Comparison of ENCODE assay signal across 8 mouse cellular contexts in genomic region chr3:136670110-136670359, GRCm38 (mm10). TPM values are rescaled to one million over a fixed set of nuclear protein-coding genes. Genes with fewer than 3 reads are reported as not detected.
A peak's percentile ranks its signal among the peaks of the same experiment; 100 is the strongest.
DNase-seq lines count a peak whose midpoint lies in the region; ATAC-seq and TF ChIP-seq lines count a peak whose summit lies in the region.

Gene Ppp3ca (plus strand): TSS chr3:136670124.

- H3K27me3 ChIP-seq in midbrain, embryonic 14.5 days (ENCODE audit: control insufficient read depth, insufficient read depth, low read length), result no peaks in the 10 kb centered on the region

- H3K27ac ChIP-seq in bone marrow macrophage, adult 2 months (ENCODE audit: insufficient read depth, low read depth, low read length), result peak within 1 kb of the TSS; percentile 79
- peak within 1 kb of the TSS; percentile 97 for H3K27ac ChIP-seq in midbrain, embryonic 14.5 days (replicated peaks; ENCODE audit: low read depth, low read length)

- no peak for TF ChIP-seq POLR2A in bone marrow macrophage, adult 2 months (IDR thresholded peaks at IDR 0.05; ENCODE audit: borderline replicate concordance, low read depth, low read length)

- H3K4me3 ChIP-seq in bone marrow macrophage, adult 2 months (ENCODE audit: insufficient read depth, low read length), result peak within 1 kb of the TSS; percentile 94
- peak within 1 kb of the TSS; percentile 82 for H3K4me3 ChIP-seq in midbrain, embryonic 14.5 days (replicated peaks; ENCODE audit: low read depth, low read length)

- ATAC-seq in midbrain, embryonic 14.5 days (ENCODE audit: low FRiP score, low TSS enrichment), result no peak

- H3K4me2 ChIP-seq in midbrain, embryonic 14.5 days (ENCODE audit: low read length), result peak within 1 kb of the TSS; percentile 71

- no peaks in the 10 kb centered on the region for H3K9me3 ChIP-seq in midbrain, embryonic 14.5 days (ENCODE audit: control insufficient read depth, low read length)

- peaks cover 18% of the 10 kb centered on the region for H3K4me1 ChIP-seq in bone marrow macrophage, adult 2 months (ENCODE audit: control insufficient read depth, insufficient read depth, low read length)
- H3K4me1 ChIP-seq in midbrain, embryonic 14.5 days (ENCODE audit: control insufficient read depth, insufficient read depth, low read length), result peaks cover 21% of the 10 kb centered on the region

- H3K9ac ChIP-seq in midbrain, embryonic 14.5 days (replicated peaks; ENCODE audit: low read length), result peak within 1 kb of the TSS; percentile 91

- 0% methylated on average over 41 of the region's 43 CpGs for WGBS in midbrain, embryonic 14.5 days

- no peaks in the 10 kb centered on the region for H3K36me3 ChIP-seq in midbrain, embryonic 14.5 days (ENCODE audit: control insufficient read depth, insufficient read depth, low read length)

- TF ChIP-seq CTCF in bone marrow macrophage, adult 2 months (IDR thresholded peaks at IDR 0.05; ENCODE audit: low read depth, low read length), result no peak

- DNase-seq in layer of hippocampus, adult 18-20 months (ENCODE audit: low spot score in 2 of 2), result no peak
- DNase-seq in layer of hippocampus, adult 11-12 months (ENCODE audit: low spot score), result no peak
- DNase-seq in gonadal fat pad, adult 2 months (ENCODE audit: low read depth), result no peak
- no peak for DNase-seq in layer of hippocampus, postnatal 14 days (ENCODE audit: low spot score in 2 of 2)
- DNase-seq in midbrain, embryonic 14.5 days, result no peak
- no peak for DNase-seq in spleen, postnatal 4 days (ENCODE audit: low spot score in 2 of 2)
- no peak for DNase-seq in right cerebral cortex, adult 2 months (ENCODE audit: low spot score in 2 of 2)

RNA-seq across cellular contexts. Expression of gene Ppp3ca, which starts in this region (rescaled TPM):
- 1,000 to 10,000 TPM; 1,235 to 1,382 TPM for total RNA-seq in layer of hippocampus, adult 18-20 months (2021)
- polyA plus RNA-seq in bone marrow macrophage, adult 2 months (2012; ENCODE audit: insufficient read depth, insufficient read length, missing spikeins), result 97.9 and 102 TPM in 2 replicates
- 16.8 and 20.6 TPM in 2 replicates for polyA plus RNA-seq in gonadal fat pad, adult 2 months (2012; rRNA removed)
- total RNA-seq in layer of hippocampus, postnatal 14 days (2021), result 100 to 1,000 TPM; 988 to 997 TPM
- 136 and 145 TPM in 2 replicates for polyA plus RNA-seq in midbrain, embryonic 14.5 days (2014; fragmentation: Nextera tagmentation; extraction: Ambion mirVana)
